Mouse (Mus musculus) layer of hippocampus, adult 8-10 months (tissue): Measurements from ENCODE around the gene Ak2. TPM values are rescaled to one million over a fixed set of nuclear protein-coding genes. Genes with fewer than 3 reads are reported as not detected.
A peak's percentile ranks its signal among the peaks of the same experiment; 100 is the strongest.

Experiments
- DNase-seq, 2 experiments: peaks; one replicate each; pipeline ENCODE4 v3.0.0; 2022; ENCODE audit warnings: low spot score in 2 of 2
- total RNA-seq, 4 experiments: library from RNA; stranded (reverse); gene quantifications; 2 replicates each; pipeline ENCODE4 v1.2.4; 2022

Gene Ak2
- total RNA-seq, 4 experiments from 2014 or later, result 26.3 to 32.0 (median 27.8) TPM

GRCm38 (mm10) chr4:128971065-128971694 is 20.6 kb upstream of the Ak2 start:
- peak in 1 of 2 experiments; percentile 59 for DNase-seq

- DNase-seq, result no peak
Measured at GRCm38 (mm10) chr4:128974677-128975076, 17.1 kb upstream of the Ak2 start.

- DNase-seq, result no peak
Measured at GRCm38 (mm10) chr4:128976577-128976976, 15.2 kb upstream of the Ak2 start.

GRCm38 (mm10) chr4:128977217-128977616 is 14.5 kb upstream of the Ak2 start:
- no peak for DNase-seq

GRCm38 (mm10) chr4:128978634-128979033 is 13.1 kb upstream of the Ak2 start:
- DNase-seq, result no peak

GRCm38 (mm10) chr4:128980890-128981832 is 10.6 kb upstream of the Ak2 start:
- no peak for DNase-seq

- DNase-seq, result no peak
Measured at GRCm38 (mm10) chr4:128981833-128982180, 10.0 kb upstream of the Ak2 start.

- DNase-seq, result no peak
Measured at GRCm38 (mm10) chr4:128983151-128983550, 8.6 kb upstream of the Ak2 start.

GRCm38 (mm10) chr4:128983656-128984055 is 8.1 kb upstream of the Ak2 start:
- no peak for DNase-seq

- no peak for DNase-seq
Measured at GRCm38 (mm10) chr4:128984600-128984999, 7.2 kb upstream of the Ak2 start.

- no peak for DNase-seq
Measured at GRCm38 (mm10) chr4:128988911-128989310, 2.8 kb upstream of the Ak2 start.

- DNase-seq, result no peak
Measured at GRCm38 (mm10) chr4:128989678-128990077, 2.1 kb upstream of the Ak2 start.

- no peak for DNase-seq
Measured at GRCm38 (mm10) chr4:128992176-128992575, 418 bp downstream of the Ak2 start.

- DNase-seq, result peak; percentile 94 to 97
Measured at GRCm38 (mm10) chr4:128993025-128993662, 1.4 kb downstream of the Ak2 start.

GRCm38 (mm10) chr4:128993675-128994074 is 1.9 kb downstream of the Ak2 start:
- DNase-seq, result no peak

GRCm38 (mm10) chr4:128995238-128995637 is 3.5 kb downstream of the Ak2 start:
- DNase-seq, result no peak

GRCm38 (mm10) chr4:128997258-128997657 is 5.5 kb downstream of the Ak2 start:
- no peak for DNase-seq

GRCm38 (mm10) chr4:128998401-128998800 is 6.6 kb downstream of the Ak2 start:
- DNase-seq, result no peak

- DNase-seq, result no peak
Measured at GRCm38 (mm10) chr4:129000786-129001185, 9.0 kb downstream of the Ak2 start.

- DNase-seq, result no peak
Measured at GRCm38 (mm10) chr4:129003720-129004119, 12.0 kb downstream of the Ak2 start.

GRCm38 (mm10) chr4:129008006-129008519 is 16.3 kb downstream of the Ak2 start:
- no peak for DNase-seq

GRCm38 (mm10) chr4:129008672-129009071 is 16.9 kb downstream of the Ak2 start:
- no peak for DNase-seq
